Mouse (Mus musculus): ENCODE data around the gene Pomt1. TPM values are rescaled to one million over a fixed set of nuclear protein-coding genes. Genes with fewer than 3 reads are reported as not detected.

The Pomt1 gene
- polyA plus RNA-seq, 1 experiment from 2014 or later, result 21.6 TPM

- peaks cover 20% of the 10 kb centered on the region for H3K36me3 ChIP-seq (ENCODE audit: insufficient read depth)
- 79% methylated on average over 5 of the region's 5 CpGs for WGBS
- H3K9me3 ChIP-seq (ENCODE audit: low read depth, low read length), result no peaks in the 10 kb centered on the region
- no peaks in the 10 kb centered on the region for H3K27me3 ChIP-seq (ENCODE audit: insufficient read depth, low read length)
- DNase-seq (no peak), ATAC-seq (ENCODE audit: insufficient read depth) (no peak)
- H3K4me2 ChIP-seq, result no peak overlapping the region
- no peak overlapping the region for H3K9ac ChIP-seq
- H3K27ac ChIP-seq (ENCODE audit: low read depth), result no peak overlapping the region
- H3K4me3 ChIP-seq (ENCODE audit: low read depth, low read length), result no peak overlapping the region
- TF ChIP-seq CTCF (IDR thresholded peaks at IDR 0.05; ENCODE audit: low read depth), result no peak
- H3K4me1 ChIP-seq (ENCODE audit: insufficient read depth), result no peaks in the 10 kb centered on the region
Observed at GRCm38 (mm10) chr2:32240591-32240990, 4.2 kb downstream of the Pomt1 start.

- WGBS, result 80% methylated on average over 4 of the region's 4 CpGs
- Histone ChIP-seq H3K4me1 (ENCODE audit: insufficient read depth) (no peaks in the 10 kb centered on the region), H3K36me3 (ENCODE audit: insufficient read depth) (peaks cover 42% of the 10 kb centered on the region), H3K27me3 (ENCODE audit: insufficient read depth, low read length) (no peaks in the 10 kb centered on the region), H3K9ac (no peak overlapping the region), H3K4me2 (no peak overlapping the region), H3K27ac (ENCODE audit: low read depth) (no peak overlapping the region), H3K9me3 (ENCODE audit: low read depth, low read length) (no peaks in the 10 kb centered on the region), H3K4me3 (ENCODE audit: low read depth, low read length) (no peak overlapping the region)
- DNase-seq, result no peak
- TF ChIP-seq CTCF (IDR thresholded peaks at IDR 0.05; ENCODE audit: low read depth), result no peak
- ATAC-seq (ENCODE audit: insufficient read depth), result no peak
Observed at GRCm38 (mm10) chr2:32242986-32243385, 6.6 kb downstream of the Pomt1 start.

- Histone ChIP-seq H3K4me1 (ENCODE audit: insufficient read depth) (no peaks in the 10 kb centered on the region), H3K36me3 (ENCODE audit: insufficient read depth) (peaks cover 55% of the 10 kb centered on the region), H3K27me3 (ENCODE audit: insufficient read depth, low read length) (no peaks in the 10 kb centered on the region), H3K27ac (ENCODE audit: low read depth) (no peak overlapping the region), H3K9ac (no peak overlapping the region), H3K9me3 (ENCODE audit: low read depth, low read length) (no peaks in the 10 kb centered on the region), H3K4me3 (ENCODE audit: low read depth, low read length) (no peak overlapping the region), H3K4me2 (no peak overlapping the region)
- WGBS, result 80% methylated on average over 4 of the region's 4 CpGs
- TF ChIP-seq CTCF (IDR thresholded peaks at IDR 0.05; ENCODE audit: low read depth), result no peak
- ATAC-seq (ENCODE audit: insufficient read depth) (no peak), DNase-seq (no peak)
Observed at GRCm38 (mm10) chr2:32246741-32247140, 10.4 kb downstream of the Pomt1 start.

- H3K9ac ChIP-seq, result no peak overlapping the region
- no peaks in the 10 kb centered on the region for H3K4me1 ChIP-seq (ENCODE audit: insufficient read depth)
- DNase-seq (no peak), ATAC-seq (ENCODE audit: insufficient read depth) (no peak)
- no peak for TF ChIP-seq CTCF (IDR thresholded peaks at IDR 0.05; ENCODE audit: low read depth)
- H3K4me2 ChIP-seq, result no peak overlapping the region
- H3K36me3 ChIP-seq (ENCODE audit: insufficient read depth), result peaks cover 72% of the 10 kb centered on the region
- no peak overlapping the region for H3K27ac ChIP-seq (ENCODE audit: low read depth)
- no peaks in the 10 kb centered on the region for H3K9me3 ChIP-seq (ENCODE audit: low read depth, low read length)
- WGBS, result 69% methylated on average over 10 of the region's 10 CpGs
- H3K4me3 ChIP-seq (ENCODE audit: low read depth, low read length), result no peak overlapping the region
- H3K27me3 ChIP-seq (ENCODE audit: insufficient read depth, low read length), result no peaks in the 10 kb centered on the region
Observed at GRCm38 (mm10) chr2:32248377-32249361, 12.3 kb downstream of the Pomt1 start.

- H3K9ac ChIP-seq, result no peak overlapping the region
- peaks cover 76% of the 10 kb centered on the region for H3K36me3 ChIP-seq (ENCODE audit: insufficient read depth)
- WGBS, result 70% methylated on average over 12 of the region's 12 CpGs
- no peaks in the 10 kb centered on the region for H3K27me3 ChIP-seq (ENCODE audit: insufficient read depth, low read length)
- H3K9me3 ChIP-seq (ENCODE audit: low read depth, low read length), result no peaks in the 10 kb centered on the region
- no peak overlapping the region for H3K4me3 ChIP-seq (ENCODE audit: low read depth, low read length)
- H3K27ac ChIP-seq (ENCODE audit: low read depth), result no peak overlapping the region
- TF ChIP-seq CTCF (IDR thresholded peaks at IDR 0.05; ENCODE audit: low read depth), result no peak
- DNase-seq (no peak), ATAC-seq (ENCODE audit: insufficient read depth) (no peak)
- H3K4me2 ChIP-seq, result no peak overlapping the region
- no peaks in the 10 kb centered on the region for H3K4me1 ChIP-seq (ENCODE audit: insufficient read depth)
Observed at GRCm38 (mm10) chr2:32251791-32252527, 15.6 kb downstream of the Pomt1 start.

- H3K4me3 ChIP-seq (ENCODE audit: low read depth, low read length), result no peak overlapping the region
- no peak overlapping the region for H3K9ac ChIP-seq
- DNase-seq (no peak), ATAC-seq (ENCODE audit: insufficient read depth) (no peak)
- H3K4me2 ChIP-seq, result no peak overlapping the region
- no peaks in the 10 kb centered on the region for H3K4me1 ChIP-seq (ENCODE audit: insufficient read depth)
- H3K27me3 ChIP-seq (ENCODE audit: insufficient read depth, low read length), result no peaks in the 10 kb centered on the region
- TF ChIP-seq CTCF (IDR thresholded peaks at IDR 0.05; ENCODE audit: low read depth), result no peak
- no peak overlapping the region; the same call in 1 of the 2 replicates for H3K27ac ChIP-seq (ENCODE audit: low read depth)
- no peaks in the 10 kb centered on the region for H3K9me3 ChIP-seq (ENCODE audit: low read depth, low read length)
- peaks cover 76% of the 10 kb centered on the region for H3K36me3 ChIP-seq (ENCODE audit: insufficient read depth)
- 80% methylated on average over 5 of the region's 5 CpGs for WGBS
Observed at GRCm38 (mm10) chr2:32252658-32253057, 16.3 kb downstream of the Pomt1 start.

GRCm38 (mm10) chr2:32253352-32253751 lies 17.0 kb downstream of the Pomt1 start:
- Histone ChIP-seq H3K4me1 (ENCODE audit: insufficient read depth) (no peaks in the 10 kb centered on the region), H3K27me3 (ENCODE audit: insufficient read depth, low read length) (no peaks in the 10 kb centered on the region), H3K4me2 (no peak overlapping the region), H3K4me3 (ENCODE audit: low read depth, low read length) (no peak overlapping the region), H3K9me3 (ENCODE audit: low read depth, low read length) (no peaks in the 10 kb centered on the region), H3K27ac (ENCODE audit: low read depth) (no peak overlapping the region), H3K36me3 (ENCODE audit: insufficient read depth) (peaks cover 76% of the 10 kb centered on the region), H3K9ac (no peak overlapping the region)
- WGBS, result 71% methylated on average over 1 of the region's 1 CpGs
- DNase-seq (no peak), ATAC-seq (ENCODE audit: insufficient read depth) (no peak)
- no peak for TF ChIP-seq CTCF (IDR thresholded peaks at IDR 0.05; ENCODE audit: low read depth)

All from lung, embryonic 14.5 days (tissue).